Mouse (Mus musculus): ENCODE results near the gene Olfr143.

Olfr143 gene

DNA sequence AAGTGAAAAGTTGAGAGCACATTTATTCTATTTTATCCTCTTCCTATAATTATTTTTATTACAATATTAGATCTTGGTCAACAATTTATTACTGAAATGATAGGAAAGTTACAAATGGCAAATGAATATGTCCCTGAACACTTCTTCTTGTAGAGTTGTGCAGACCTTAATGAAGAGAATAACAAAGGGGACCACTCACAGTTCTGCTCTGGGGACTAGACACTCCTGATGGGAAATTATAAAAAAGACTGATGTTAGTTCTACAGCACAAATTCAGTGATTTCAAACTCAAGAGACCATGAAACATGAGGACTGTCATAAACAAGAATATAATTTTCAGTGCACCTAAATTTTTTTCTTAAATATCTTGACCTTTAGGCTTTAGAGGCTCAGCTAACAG lies at the start of gene Olfr143:
Olfr143 (plus strand) TSS at position 301 of the 400 bp plus-strand sequence.
- DNase-seq (ENCODE audit: low read depth, low spot score): no peak

DNA sequence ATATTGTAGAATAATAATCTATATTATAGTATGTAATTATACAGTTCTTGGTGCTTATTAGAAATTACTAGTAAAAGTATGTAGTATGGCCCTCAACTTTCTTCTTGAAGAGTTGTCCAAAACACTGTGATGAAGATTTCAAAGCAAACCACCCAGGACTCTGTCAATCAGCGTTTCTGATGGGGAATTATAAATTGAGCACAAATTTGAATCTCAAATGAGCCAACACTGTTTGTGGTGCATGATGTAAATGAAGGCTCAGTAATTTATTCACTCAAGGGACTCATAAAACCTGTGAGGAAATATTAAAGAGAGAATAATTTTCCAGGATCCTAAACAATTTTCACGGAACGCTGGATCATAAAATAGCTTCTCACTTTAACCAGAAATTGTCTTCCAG lies 44.5 kb upstream of the Olfr143 start, which contains the start of gene Olfr893:
Olfr893 (plus strand) TSS at position 301 of the 400 bp plus-strand sequence.
- DNase-seq (ENCODE audit: low read depth, low spot score): no peak

DNA sequence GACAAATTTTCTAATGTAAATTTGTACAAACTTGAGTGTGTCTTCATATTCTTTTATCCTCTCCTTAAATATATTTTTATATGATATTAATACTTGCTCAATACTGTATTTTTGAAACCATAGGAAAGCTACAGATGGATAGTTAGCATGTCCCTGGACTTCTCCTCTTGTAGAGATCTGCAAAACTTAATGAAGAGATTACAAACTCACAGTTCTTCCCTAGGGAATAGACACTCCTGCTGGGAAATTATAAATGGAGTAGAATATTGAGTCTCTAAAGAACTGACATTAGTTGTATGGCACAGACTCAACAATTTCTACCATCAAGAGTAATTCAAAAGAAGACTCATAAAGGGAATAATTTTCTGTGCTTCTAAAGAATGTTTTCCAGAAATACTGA lies 34.8 kb upstream of the Olfr143 start, which contains the start of gene Olfr894:
Olfr894 (plus strand) TSS at position 301 of the 400 bp plus-strand sequence.
- DNase-seq (ENCODE audit: low read depth, low spot score): no peak

DNA sequence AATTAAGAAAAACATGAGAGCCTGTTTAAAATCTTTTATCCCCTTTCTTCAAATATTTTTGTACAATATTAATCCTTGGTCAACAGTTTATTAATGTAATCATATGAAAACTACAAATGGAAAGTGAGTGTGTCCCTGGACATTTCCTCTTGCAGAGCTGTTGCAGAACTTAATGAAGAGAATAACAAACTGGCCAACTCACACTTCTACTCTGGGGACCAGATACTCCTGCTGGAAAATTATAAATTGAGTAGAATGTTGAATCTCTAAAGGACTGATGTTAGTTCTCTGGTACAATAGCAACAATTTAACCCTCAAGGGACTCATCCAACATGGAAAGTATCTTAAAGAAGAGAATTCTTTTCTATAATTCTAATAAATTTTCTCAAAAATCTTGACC lies 15.0 kb downstream of the Olfr143 start, which contains the start of gene Olfr895:
Olfr895 (plus strand) TSS at position 301 of the 400 bp plus-strand sequence.
- no peak for DNase-seq (ENCODE audit: low read depth, low spot score)

DNA sequence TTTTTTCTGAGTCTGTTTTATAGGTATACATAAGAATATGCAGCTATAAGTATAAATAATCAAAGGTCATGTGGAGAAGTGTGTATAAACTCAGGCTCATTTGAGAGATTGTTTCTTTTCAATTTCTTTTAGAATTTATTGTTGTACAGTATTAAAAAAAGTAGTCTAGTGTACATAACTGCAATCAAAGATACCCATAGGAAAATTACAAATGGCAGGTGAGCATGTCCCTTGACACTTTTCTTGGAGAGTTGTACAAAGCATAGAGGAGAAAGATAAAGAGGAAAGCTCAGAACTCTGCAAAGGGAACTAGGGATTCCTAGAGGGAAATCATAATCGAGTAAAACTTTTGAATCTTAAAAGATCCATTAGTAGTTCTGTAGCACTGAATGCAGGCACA lies 38.2 kb downstream of the Olfr143 start, which contains the start of gene Olfr896-ps1:
Olfr896-ps1 (plus strand) TSS at position 301 of the 400 bp plus-strand sequence.
- no peak for DNase-seq (ENCODE audit: low read depth, low spot score)
